Mouse (Mus musculus) testis, adult 2 months (tissue): ENCODE data around the gene Syn3. TPM values are rescaled to one million over a fixed set of nuclear protein-coding genes. Genes with fewer than 3 reads are reported as not detected.
"Not testable (repeated sequence)": the region's sequence is repeated elsewhere in the genome, so short reads cannot be mapped to it uniquely, and the experiment has no call there.

Experiments
- H3K27ac ChIP-seq: fragments of 200-500 bp; 2 replicates; pipeline ENCODE4 v1.5.1; 2012; ENCODE audit warnings: low read depth, low read length; ENCODE audit not compliant: control insufficient read depth, insufficient read depth
- H3K27me3 ChIP-seq: fragments of 200-500 bp; 2 replicates; pipeline ENCODE4 v1.6.1; 2012; ENCODE audit warnings: mild to moderate bottlenecking, low read length, moderate library complexity; ENCODE audit not compliant: control insufficient read depth, insufficient read depth
- H3K36me3 ChIP-seq: fragments of 200-500 bp; 2 replicates; pipeline ENCODE4 v1.6.1; 2012; ENCODE audit warnings: mild to moderate bottlenecking, low read length; ENCODE audit not compliant: control insufficient read depth, insufficient read depth
- H3K4me1 ChIP-seq: fragments of 200-500 bp; 2 replicates; pipeline ENCODE4 v1.6.1; 2012; ENCODE audit warnings: low read length; ENCODE audit not compliant: control insufficient read depth, insufficient read depth
- H3K4me3 ChIP-seq: fragments of 200-500 bp; 2 replicates; pipeline ENCODE4 v1.5.1; 2012; ENCODE audit warnings: low read depth, mild to moderate bottlenecking, low read length, moderate library complexity, mixed read lengths; ENCODE audit not compliant: control insufficient read depth
- CTCF ChIP-seq: fragments of 200-500 bp; IDR thresholded peaks from 2 replicates; pipeline ENCODE4 v1.5.1; 2012; ENCODE audit warnings: low read depth, mild to moderate bottlenecking, inconsistent platforms, low read length, moderate library complexity; ENCODE audit not compliant: control insufficient read depth, insufficient read depth, insufficient replicate concordance
- POLR2A ChIP-seq: fragments of 200-500 bp; IDR thresholded peaks from 2 replicates; pipeline ENCODE4 v1.6.1; 2012; ENCODE audit warnings: low read depth, mild to moderate bottlenecking, inconsistent platforms, low read length, moderate library complexity; ENCODE audit not compliant: control insufficient read depth
- polyA plus RNA-seq: library from polyadenylated mRNA; depleted of rRNA; stranded (reverse); fragments of >200 nt; gene quantifications from 2 replicates; pipeline ENCODE4 v1.2.3, GENCODE M21; 2012

Gene Syn3
- polyA plus RNA-seq, 1 experiment, result 0.84 TPM

- H3K4me3 ChIP-seq, result no peak overlapping the region
- H3K36me3 ChIP-seq, result no peaks in the 10 kb centered on the region
- no peak overlapping the region for H3K27ac ChIP-seq
- TF ChIP-seq POLR2A, result no peak
- no peak for TF ChIP-seq CTCF
- no peaks in the 10 kb centered on the region for H3K4me1 ChIP-seq
- H3K27me3 ChIP-seq, result no peaks in the 10 kb centered on the region
Measured at GRCm38 (mm10) chr10:86445207-86445606, 53.5 kb downstream of the Syn3 start.

- no peaks in the 10 kb centered on the region for H3K27me3 ChIP-seq
- H3K4me3 ChIP-seq, result no peak overlapping the region
- no peak overlapping the region for H3K27ac ChIP-seq
- no peaks in the 10 kb centered on the region for H3K36me3 ChIP-seq
- TF ChIP-seq POLR2A (no peak), CTCF (no peak)
- no peaks in the 10 kb centered on the region for H3K4me1 ChIP-seq
Measured at GRCm38 (mm10) chr10:86444665-86445064, 54.0 kb downstream of the Syn3 start.

- Histone ChIP-seq H3K27me3 (no peaks in the 10 kb centered on the region), H3K27ac (no peak overlapping the region), H3K4me3 (no peak overlapping the region), H3K4me1 (peaks cover 2% of the 10 kb centered on the region; the same call in 1 of the 2 replicates), H3K36me3 (no peaks in the 10 kb centered on the region)
- TF ChIP-seq CTCF, result no peak
Measured at GRCm38 (mm10) chr10:86441765-86442164, 56.9 kb downstream of the Syn3 start.

- TF ChIP-seq POLR2A (no peak), CTCF (no peak)
- Histone ChIP-seq H3K27ac (no peak overlapping the region), H3K27me3 (no peaks in the 10 kb centered on the region), H3K4me3 (no peak overlapping the region), H3K36me3 (no peaks in the 10 kb centered on the region), H3K4me1 (peaks cover 2% of the 10 kb centered on the region; the same call in 1 of the 2 replicates)
Measured at GRCm38 (mm10) chr10:86439640-86440039, 59.1 kb downstream of the Syn3 start.

- Histone ChIP-seq H3K27me3 (no peaks in the 10 kb centered on the region), H3K27ac (no peak overlapping the region), H3K4me3 (no peak overlapping the region), H3K4me1 (peaks cover 2% of the 10 kb centered on the region; the same call in 1 of the 2 replicates), H3K36me3 (no peaks in the 10 kb centered on the region)
- TF ChIP-seq CTCF, result no peak
- no peak for TF ChIP-seq POLR2A
Measured at GRCm38 (mm10) chr10:86437294-86437693, 61.4 kb downstream of the Syn3 start.

- H3K4me3 ChIP-seq, H3K36me3 ChIP-seq, H3K27ac ChIP-seq, H3K4me1 ChIP-seq, H3K27me3 ChIP-seq: not testable (repeated sequence)
Measured at GRCm38 (mm10) chr10:86435006-86435405, 63.7 kb downstream of the Syn3 start.

GRCm38 (mm10) chr10:86429651-86430050 lies 69.0 kb downstream of the Syn3 start:
- H3K27me3 ChIP-seq, result no peaks in the 10 kb centered on the region
- H3K4me1 ChIP-seq, result no peaks in the 10 kb centered on the region
- no peak for TF ChIP-seq POLR2A
- no peak for TF ChIP-seq CTCF
- no peak overlapping the region for H3K4me3 ChIP-seq
- no peaks in the 10 kb centered on the region for H3K36me3 ChIP-seq
- no peak overlapping the region for H3K27ac ChIP-seq

- H3K27ac ChIP-seq, result no peak overlapping the region
- TF ChIP-seq POLR2A (no peak), CTCF (no peak)
- no peaks in the 10 kb centered on the region for H3K4me1 ChIP-seq
- H3K36me3 ChIP-seq, result no peaks in the 10 kb centered on the region
- H3K27me3 ChIP-seq, result no peaks in the 10 kb centered on the region
- H3K4me3 ChIP-seq, result no peak overlapping the region
Measured at GRCm38 (mm10) chr10:86427956-86428355, 70.7 kb downstream of the Syn3 start.
